In the genomic region with DNA sequence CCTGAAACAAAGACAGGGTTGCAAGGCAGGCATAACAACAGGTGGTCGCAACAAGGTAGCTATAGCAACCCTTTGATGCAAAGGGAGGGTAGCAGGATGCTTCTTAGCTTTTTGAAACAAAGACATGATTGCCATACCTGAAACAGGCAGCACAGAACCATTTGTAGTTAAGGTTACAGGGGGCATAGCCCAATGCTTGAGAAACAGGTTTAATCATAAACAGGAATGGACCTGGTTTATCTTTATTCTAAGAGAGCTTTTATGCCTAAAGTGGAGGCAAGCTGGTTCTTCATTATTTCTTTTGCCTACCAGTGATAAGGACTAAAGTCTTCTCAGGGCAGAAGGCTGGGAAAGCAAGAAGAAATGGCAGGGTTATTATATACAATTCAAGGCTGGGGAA, we compare ENCODE assay signal across 24 mouse cellular contexts. TPM values are rescaled to one million over a fixed set of nuclear protein-coding genes. Genes with fewer than 3 reads are reported as not detected.
A peak's percentile ranks its signal among the peaks of the same experiment; 100 is the strongest.
DNase-seq lines count a peak whose midpoint lies in the region; ATAC-seq and TF ChIP-seq lines count a peak whose summit lies in the region.
"Had no signal": no experiment of that assay in that cellular context is flagged by ENCODE, and none has a peak within 500 bp of the region (broad histone marks: within the 10 kb centered on the region; RNA-seq: fewer than 3 reads in every experiment).

No protein-coding gene starts in this region.

- no peak overlapping the region for H3K4me2 ChIP-seq in forebrain, embryonic 13.5 days
- H3K4me2 ChIP-seq in hindbrain, postnatal 0 days (ENCODE audit: low read depth, low read length) = no peak overlapping the region
- H3K4me2 ChIP-seq: embryonic facial prominence, embryonic 12.5 days; embryonic facial prominence, embryonic 15.5 days; forebrain, embryonic 12.5 days; heart, embryonic 12.5 days; heart, embryonic 15.5 days had no signal

- H3K4me1 ChIP-seq in forebrain, embryonic 10.5 days = peaks cover 97% of the 10 kb centered on the region
- H3K4me1 ChIP-seq in forebrain, embryonic 13.5 days = peaks cover 71% of the 10 kb centered on the region
- H3K4me1 ChIP-seq in hindbrain, postnatal 0 days (ENCODE audit: insufficient read depth, low read length) = peaks cover 29% of the 10 kb centered on the region
- peaks cover 71% of the 10 kb centered on the region for H3K4me1 ChIP-seq in hindbrain, embryonic 10.5 days (replicated peaks)

- 58% methylated on average over 1 of the region's 1 CpGs for WGBS in forebrain, embryonic 10.5 days
- WGBS in forebrain, embryonic 13.5 days = 59% methylated on average over 1 of the region's 1 CpGs
- WGBS in hindbrain, postnatal 0 days = 62% methylated on average over 1 of the region's 1 CpGs
- WGBS in hindbrain, embryonic 10.5 days = 71% methylated on average over 1 of the region's 1 CpGs

- no peak overlapping the region for H3K4me3 ChIP-seq in forebrain, embryonic 10.5 days
- H3K4me3 ChIP-seq in forebrain, embryonic 13.5 days = no peak overlapping the region
- H3K4me3 ChIP-seq in hindbrain, postnatal 0 days (ENCODE audit: low read length) = no peak overlapping the region
- no peak overlapping the region for H3K4me3 ChIP-seq in hindbrain, embryonic 10.5 days
- H3K4me3 ChIP-seq: embryonic facial prominence, embryonic 12.5 days; embryonic facial prominence, embryonic 15.5 days; forebrain, embryonic 12.5 days; heart, embryonic 12.5 days; heart, embryonic 15.5 days had no signal

- no peaks in the 10 kb centered on the region for H3K27me3 ChIP-seq in forebrain, embryonic 10.5 days (ENCODE audit: poor library complexity, severe bottlenecking)
- no peaks in the 10 kb centered on the region for H3K27me3 ChIP-seq in forebrain, embryonic 13.5 days
- no peaks in the 10 kb centered on the region for H3K27me3 ChIP-seq in hindbrain, postnatal 0 days (ENCODE audit: insufficient read depth, low read length)
- H3K27me3 ChIP-seq in hindbrain, embryonic 10.5 days (ENCODE audit: insufficient read depth, poor library complexity, severe bottlenecking) = no peaks in the 10 kb centered on the region
- H3K27me3 ChIP-seq: embryonic facial prominence, embryonic 12.5 days; embryonic facial prominence, embryonic 15.5 days; forebrain, embryonic 12.5 days; heart, embryonic 12.5 days; heart, embryonic 15.5 days had no signal

- H3K27ac ChIP-seq in forebrain, embryonic 10.5 days = peak overlapping the region; percentile 67; the same call in 1 of the 2 replicates
- H3K27ac ChIP-seq in forebrain, embryonic 13.5 days = no peak overlapping the region
- 0 out of 2 replicates have a peak overlapping the region, but pooled peaks have one; percentile 69 for H3K27ac ChIP-seq in hindbrain, postnatal 0 days
- no peak overlapping the region; the same call in 1 of the 2 replicates for H3K27ac ChIP-seq in hindbrain, embryonic 10.5 days

- no peak for TF ChIP-seq CTCF in hindbrain, postnatal 0 days (IDR thresholded peaks at IDR 0.05; ENCODE audit: low read depth)

- H3K9ac ChIP-seq in forebrain, embryonic 13.5 days = no peak overlapping the region
- H3K9ac ChIP-seq in hindbrain, postnatal 0 days (replicated peaks; ENCODE audit: low read length) = no peak overlapping the region
- H3K9ac ChIP-seq: embryonic facial prominence, embryonic 12.5 days; embryonic facial prominence, embryonic 15.5 days; forebrain, embryonic 12.5 days; heart, embryonic 12.5 days; heart, embryonic 15.5 days had no signal

- H3K9me3 ChIP-seq in forebrain, embryonic 10.5 days = no peaks in the 10 kb centered on the region
- no peaks in the 10 kb centered on the region for H3K9me3 ChIP-seq in forebrain, embryonic 13.5 days (replicated peaks)
- no peaks in the 10 kb centered on the region for H3K9me3 ChIP-seq in hindbrain, postnatal 0 days (ENCODE audit: low read length)
- no peaks in the 10 kb centered on the region for H3K9me3 ChIP-seq in hindbrain, embryonic 10.5 days
- H3K9me3 ChIP-seq: embryonic facial prominence, embryonic 12.5 days; embryonic facial prominence, embryonic 15.5 days; forebrain, embryonic 12.5 days; heart, embryonic 12.5 days; heart, embryonic 15.5 days had no signal

- ATAC-seq in forebrain, embryonic 13.5 days = no peak
- ATAC-seq in hindbrain, postnatal 0 days = no peak
- ATAC-seq: forebrain, embryonic 16.5 days; hindbrain, embryonic 16.5 days had no signal

- DNase-seq in forebrain, embryonic 10.5 days (ENCODE audit: extremely low spot score, low spot score) = no peak
- DNase-seq in hindbrain, postnatal 0 days (ENCODE audit: low spot score) = no peak
- no peak for DNase-seq in hindbrain, embryonic 10.5 days (ENCODE audit: low spot score)
- DNase-seq in kidney, adult 9 months = peak; percentile 43
- DNase-seq in kidney, postnatal 10 days = no peak
- peak; percentile 47 for DNase-seq in thymus, postnatal 14 days
- no peak for DNase-seq in thymus, postnatal 10 days (ENCODE audit: low spot score in 2 of 2)
- DNase-seq: adrenal gland, postnatal 10 days; adrenal gland, postnatal 36 days; cerebellum, adult 18-20 months; cerebellum, adult 9-10 months; cerebellum, postnatal 14 days; gastrocnemius, postnatal 25 days; heart, adult 18-20 months; heart, postnatal 10 days; heart, postnatal 36 days had no signal

- peaks cover 56% of the 10 kb centered on the region for H3K36me3 ChIP-seq in forebrain, embryonic 10.5 days (replicated peaks)
- H3K36me3 ChIP-seq in forebrain, embryonic 13.5 days (ENCODE audit: poor library complexity, severe bottlenecking) = no peaks in the 10 kb centered on the region
- H3K36me3 ChIP-seq in hindbrain, postnatal 0 days (ENCODE audit: insufficient read depth, low read length) = no peaks in the 10 kb centered on the region
- peaks cover 42% of the 10 kb centered on the region for H3K36me3 ChIP-seq in hindbrain, embryonic 10.5 days
- H3K36me3 ChIP-seq: embryonic facial prominence, embryonic 15.5 days; forebrain, embryonic 12.5 days had no signal

RNA-seq across cellular contexts. Expression of gene Lrig1, which starts 50.3 kb away (rescaled TPM):
- polyA plus RNA-seq in forebrain, embryonic 10.5 days (2016; fragmentation: Nextera tagmentation; extraction: Ambion mirVana) = 18.8 and 20.6 TPM in 2 replicates
- 6.4 and 7.6 TPM in 2 replicates for polyA plus RNA-seq in forebrain, embryonic 13.5 days (2015; fragmentation: Nextera tagmentation; extraction: Ambion mirVana)
- total RNA-seq in hindbrain, postnatal 0 days (2014; rRNA removed) = 131 and 146 TPM in 2 replicates
- polyA plus RNA-seq in hindbrain, postnatal 0 days (2015; fragmentation: Nextera tagmentation; extraction: Ambion mirVana) = 23.0 and 27.8 TPM in 2 replicates
- polyA plus RNA-seq in hindbrain, embryonic 10.5 days (2016; fragmentation: Nextera tagmentation; extraction: Ambion mirVana) = 12.7 and 14.4 TPM in 2 replicates

Comparison
In these comparisons a context has a peak if more than half of its experiments do, and no peak if none do; other contexts are left out.
1. DNase-seq: peak in kidney, adult 9 months (single experiment) and thymus, postnatal 14 days (single experiment); none in forebrain, embryonic 10.5 days (single experiment), hindbrain, postnatal 0 days (single experiment), hindbrain, embryonic 10.5 days (single experiment), kidney, postnatal 10 days (single experiment) and thymus, postnatal 10 days (0 of 2).
2. H3K27ac ChIP-seq: peak in forebrain, embryonic 10.5 days (single experiment) and hindbrain, postnatal 0 days (single experiment); none in forebrain, embryonic 13.5 days (single experiment) and hindbrain, embryonic 10.5 days (single experiment).